In genomic region chr5:66718880-66719279, GRCm38 (mm10) we compare ENCODE assay signal across 23 mouse cellular contexts. TPM values are rescaled to one million over a fixed set of nuclear protein-coding genes. Genes with fewer than 3 reads are reported as not detected.
A peak's percentile ranks its signal among the peaks of the same experiment; 100 is the strongest.
DNase-seq lines count a peak whose midpoint lies in the region; ATAC-seq lines count a peak whose summit lies in the region.
"Had no signal": no experiment of that assay in that cellular context is flagged by ENCODE, and none has a peak within 500 bp of the region (broad histone marks: within the 10 kb centered on the region; RNA-seq: fewer than 3 reads in every experiment).

No protein-coding gene starts in this region.

- H3K4me1 ChIP-seq in forebrain, embryonic 10.5 days, result peaks cover 49% of the 10 kb centered on the region
- no peaks in the 10 kb centered on the region; the same call in 1 of the 2 replicates for H3K4me1 ChIP-seq in forebrain, embryonic 15.5 days
- H3K4me1 ChIP-seq in midbrain, embryonic 10.5 days, result peaks cover 62% of the 10 kb centered on the region
- peaks cover 30% of the 10 kb centered on the region for H3K4me1 ChIP-seq in midbrain, embryonic 11.5 days (ENCODE audit: control insufficient read depth, insufficient read depth, low read length)
- H3K4me1 ChIP-seq in embryonic facial prominence, embryonic 10.5 days, result peaks cover 59% of the 10 kb centered on the region

- no peak for ATAC-seq in forebrain, embryonic 15.5 days (replicated peaks)
- no peak for ATAC-seq in midbrain, embryonic 11.5 days (ENCODE audit: low FRiP score)
- ATAC-seq: activated CD4-positive, CD25-positive, alpha-beta regulatory T cell, adult 4 months; CD4-positive, CD25-positive, alpha-beta regulatory T cell, adult 4 months; forebrain, embryonic 14.5 days; forebrain, postnatal 0 days; Patski had no signal

- 0 out of 2 replicates have a peak overlapping the region, but pooled peaks have one; percentile 44 for H3K27ac ChIP-seq in forebrain, embryonic 10.5 days
- no peak overlapping the region for H3K27ac ChIP-seq in forebrain, embryonic 15.5 days (replicated peaks)
- H3K27ac ChIP-seq in midbrain, embryonic 10.5 days (replicated peaks), result peak overlapping the region; percentile 17; the same call in 1 of the 2 replicates
- H3K27ac ChIP-seq in midbrain, embryonic 11.5 days (ENCODE audit: low read depth, low read length), result no peak overlapping the region
- H3K27ac ChIP-seq in embryonic facial prominence, embryonic 10.5 days (replicated peaks), result peak overlapping the region; percentile 14; the same call in 1 of the 2 replicates
- H3K27ac ChIP-seq: embryonic facial prominence, embryonic 12.5 days; forebrain, embryonic 12.5 days had no signal

- H3K36me3 ChIP-seq in forebrain, embryonic 10.5 days (replicated peaks), result no peaks in the 10 kb centered on the region
- H3K36me3 ChIP-seq in forebrain, embryonic 15.5 days, result no peaks in the 10 kb centered on the region
- no peaks in the 10 kb centered on the region for H3K36me3 ChIP-seq in midbrain, embryonic 10.5 days
- no peaks in the 10 kb centered on the region for H3K36me3 ChIP-seq in midbrain, embryonic 11.5 days (ENCODE audit: control insufficient read depth, insufficient read depth, low read length)
- no peaks in the 10 kb centered on the region for H3K36me3 ChIP-seq in embryonic facial prominence, embryonic 10.5 days (replicated peaks)
- H3K36me3 ChIP-seq: embryonic facial prominence, embryonic 12.5 days; forebrain, embryonic 12.5 days; G1E had no signal

- H3K27me3 ChIP-seq in forebrain, embryonic 10.5 days (ENCODE audit: poor library complexity, severe bottlenecking), result 0 out of 2 replicates have a peak, but pooled peaks cover 2% of the 10 kb centered on the region
- no peaks in the 10 kb centered on the region for H3K27me3 ChIP-seq in forebrain, embryonic 15.5 days
- peaks cover 38% of the 10 kb centered on the region for H3K27me3 ChIP-seq in midbrain, embryonic 10.5 days (ENCODE audit: low read depth, poor library complexity, severe bottlenecking)
- no peaks in the 10 kb centered on the region for H3K27me3 ChIP-seq in midbrain, embryonic 11.5 days (ENCODE audit: control insufficient read depth, insufficient read depth, low read length)
- H3K27me3 ChIP-seq in embryonic facial prominence, embryonic 10.5 days (replicated peaks; ENCODE audit: low read depth, poor library complexity, severe bottlenecking), result no peaks in the 10 kb centered on the region
- H3K27me3 ChIP-seq: embryonic facial prominence, embryonic 12.5 days; forebrain, embryonic 12.5 days; Patski had no signal

- 77% methylated on average over 7 of the region's 7 CpGs for WGBS in forebrain, embryonic 10.5 days
- 69% methylated on average over 7 of the region's 7 CpGs for WGBS in forebrain, embryonic 15.5 days
- 79% methylated on average over 7 of the region's 7 CpGs for WGBS in midbrain, embryonic 10.5 days
- 77% methylated on average over 7 of the region's 7 CpGs for WGBS in midbrain, embryonic 11.5 days
- WGBS in embryonic facial prominence, embryonic 10.5 days, result 72% methylated on average over 7 of the region's 7 CpGs

- H3K9ac ChIP-seq in forebrain, embryonic 15.5 days (replicated peaks), result no peak overlapping the region
- no peak overlapping the region for H3K9ac ChIP-seq in midbrain, embryonic 11.5 days (ENCODE audit: low read length)
- H3K9ac ChIP-seq: embryonic facial prominence, embryonic 12.5 days; forebrain, embryonic 12.5 days; forebrain, postnatal 0 days had no signal

- DNase-seq in forebrain, embryonic 10.5 days (ENCODE audit: extremely low spot score, low spot score), result no peak
- DNase-seq in midbrain, embryonic 10.5 days (ENCODE audit: low spot score), result no peak
- no peak for DNase-seq in midbrain, embryonic 11.5 days (ENCODE audit: low spot score, missing footprints)
- DNase-seq in embryonic facial prominence, embryonic 10.5 days (ENCODE audit: low spot score), result no peak
- DNase-seq in cerebellum, adult 9-10 months, result no peak
- DNase-seq: adrenal gland, adult 8-10 months; adrenal gland, postnatal 14 days; B cell, adult 2 months; cerebellum, adult 11-12 months; cerebellum, adult 2 months; cerebellum, adult 9-11 months; cerebellum, postnatal 14 days; cerebellum, postnatal 36 days; embryo, embryonic 11 days; forebrain, postnatal 0 days had no signal

- no peak overlapping the region for H3K4me2 ChIP-seq in forebrain, embryonic 15.5 days (replicated peaks)
- no peak overlapping the region for H3K4me2 ChIP-seq in midbrain, embryonic 11.5 days
- H3K4me2 ChIP-seq: embryonic facial prominence, embryonic 12.5 days; forebrain, embryonic 12.5 days had no signal

- no peak overlapping the region for H3K4me3 ChIP-seq in forebrain, embryonic 10.5 days
- H3K4me3 ChIP-seq in forebrain, embryonic 15.5 days, result no peak overlapping the region
- H3K4me3 ChIP-seq in midbrain, embryonic 10.5 days, result no peak overlapping the region
- H3K4me3 ChIP-seq in midbrain, embryonic 11.5 days (ENCODE audit: low read depth, low read length), result no peak overlapping the region
- H3K4me3 ChIP-seq in embryonic facial prominence, embryonic 10.5 days, result no peak overlapping the region
- H3K4me3 ChIP-seq: embryonic facial prominence, embryonic 12.5 days; forebrain, embryonic 12.5 days had no signal

- H3K9me3 ChIP-seq in forebrain, embryonic 10.5 days, result no peaks in the 10 kb centered on the region
- no peaks in the 10 kb centered on the region for H3K9me3 ChIP-seq in forebrain, embryonic 15.5 days
- no peaks in the 10 kb centered on the region for H3K9me3 ChIP-seq in midbrain, embryonic 10.5 days (replicated peaks)
- H3K9me3 ChIP-seq in midbrain, embryonic 11.5 days (ENCODE audit: control insufficient read depth, low read length), result no peaks in the 10 kb centered on the region
- H3K9me3 ChIP-seq in embryonic facial prominence, embryonic 10.5 days, result no peaks in the 10 kb centered on the region
- H3K9me3 ChIP-seq: embryonic facial prominence, embryonic 12.5 days; forebrain, embryonic 12.5 days had no signal

RNA-seq across cellular contexts. Expression of gene Limch1, which starts 26.7 kb away (rescaled TPM):
- polyA plus RNA-seq in forebrain, embryonic 10.5 days (2016; fragmentation: Nextera tagmentation; extraction: Ambion mirVana), result 26.6 and 28.3 TPM in 2 replicates
- polyA plus RNA-seq in forebrain, embryonic 15.5 days (2015; fragmentation: Nextera tagmentation; extraction: Ambion mirVana), result 84.3 and 85.1 TPM in 2 replicates
- 33.2 and 37.2 TPM in 2 replicates for polyA plus RNA-seq in midbrain, embryonic 10.5 days (2016; fragmentation: Nextera tagmentation; extraction: Ambion mirVana)
- polyA plus RNA-seq in midbrain, embryonic 11.5 days (2014; fragmentation: Nextera tagmentation; extraction: Ambion mirVana), result 50.0 and 50.5 TPM in 2 replicates
- 47.1 and 50.8 TPM in 2 replicates for polyA plus RNA-seq in embryonic facial prominence, embryonic 10.5 days (2016; fragmentation: Nextera tagmentation; extraction: Ambion mirVana)
- polyA plus RNA-seq: CD4-positive, CD25-positive, alpha-beta regulatory T cell, adult 4 months; G1E had no signal

RNA-seq across cellular contexts. Expression of gene Uchl1, which starts 43.0 kb away (rescaled TPM):
- polyA plus RNA-seq in forebrain, embryonic 10.5 days (2016; fragmentation: Nextera tagmentation; extraction: Ambion mirVana), result 202 and 227 TPM in 2 replicates
- polyA plus RNA-seq in forebrain, embryonic 15.5 days (2015; fragmentation: Nextera tagmentation; extraction: Ambion mirVana), result 1,253 and 1,277 TPM in 2 replicates
- polyA plus RNA-seq in midbrain, embryonic 10.5 days (2016; fragmentation: Nextera tagmentation; extraction: Ambion mirVana), result 265 and 368 TPM in 2 replicates
- 473 and 474 TPM in 2 replicates for polyA plus RNA-seq in midbrain, embryonic 11.5 days (2014; fragmentation: Nextera tagmentation; extraction: Ambion mirVana)
- 128 and 137 TPM in 2 replicates for polyA plus RNA-seq in embryonic facial prominence, embryonic 10.5 days (2016; fragmentation: Nextera tagmentation; extraction: Ambion mirVana)
- polyA plus RNA-seq: activated CD4-positive, CD25-positive, alpha-beta regulatory T cell, adult 4 months; CD4-positive, CD25-positive, alpha-beta regulatory T cell, adult 4 months; G1E had no signal

Comparison
In these comparisons a context has a peak if more than half of its experiments do, and no peak if none do; other contexts are left out.
1. H3K27ac ChIP-seq: peak in forebrain, embryonic 10.5 days (single experiment), midbrain, embryonic 10.5 days (single experiment) and embryonic facial prominence, embryonic 10.5 days (single experiment); none in forebrain, embryonic 15.5 days (single experiment) and midbrain, embryonic 11.5 days (single experiment).